Mouse (Mus musculus) hindbrain, embryonic 14.5 days (tissue): ENCODE measurements around the gene Pcgf1. TPM values are rescaled to one million over a fixed set of nuclear protein-coding genes. Genes with fewer than 3 reads are reported as not detected.

Source experiments
- ATAC-seq: fragments of 200-750 bp; cut with Nextera tagmentation; 2 replicates; pipeline ENCODE4 v1.8.0; 2017; ENCODE audit warnings: moderate number of reproducible peaks, mild to moderate bottlenecking, moderate TSS enrichment, moderate library complexity; ENCODE audit not compliant: low FRiP score
- DNase-seq: peaks from one replicate; pipeline ENCODE4 v3.0.0-alpha.2; 2015; ENCODE audit warnings: low spot score
- H3K27ac ChIP-seq: fragments of 300-500 bp; sonication (generic); 2 replicates; pipeline ENCODE4 v1.5.1; 2014; ENCODE audit warnings: mild to moderate bottlenecking, moderate library complexity
- H3K27me3 ChIP-seq: fragments of 300-500 bp; sonication (generic); 2 replicates; pipeline ENCODE4 v1.6.1; 2014; ENCODE audit warnings: mild to moderate bottlenecking, low read length, mixed read lengths; ENCODE audit not compliant: control insufficient read depth, insufficient read depth
- H3K36me3 ChIP-seq: fragments of 300-500 bp; sonication (generic); replicated peaks from 2 replicates; pipeline ENCODE4 v1.6.1; 2014; ENCODE audit not compliant: control insufficient read depth, insufficient read depth
- H3K4me1 ChIP-seq: fragments of 300-500 bp; sonication (generic); replicated peaks from 2 replicates; pipeline ENCODE4 v1.6.1; 2014; ENCODE audit warnings: antibody characterized with exemption, low read length, mixed read lengths; ENCODE audit not compliant: control insufficient read depth, insufficient read depth
- H3K4me2 ChIP-seq: fragments of 300-500 bp; sonication (generic); replicated peaks from 2 replicates; pipeline ENCODE4 v1.6.1; 2014; ENCODE audit warnings: mild to moderate bottlenecking, moderate library complexity
- H3K4me3 ChIP-seq: fragments of 300-500 bp; sonication (generic); replicated peaks from 2 replicates; pipeline ENCODE4 v1.5.1; 2014; ENCODE audit warnings: mild to moderate bottlenecking, low read length
- H3K9ac ChIP-seq: fragments of 300-500 bp; sonication (generic); 2 replicates; pipeline ENCODE4 v1.6.1; 2014
- H3K9me3 ChIP-seq: fragments of 300-500 bp; sonication (generic); 2 replicates; pipeline ENCODE4 v1.6.1; 2016; ENCODE audit warnings: low read length; ENCODE audit not compliant: control insufficient read depth
- WGBS: fragments of 180-500 bp; shearing (Covaris S2); extraction: QIAGEN DNeasy Blood & Tissue Kit; methylation state at CpG from one replicate; pipeline ENCODE4 v1.1.7; 2014; 5-methylcytosine and 5-hydroxymethylcytosine counted together
- polyA plus RNA-seq: library from polyadenylated mRNA; unstranded; fragments of >200 nt; fragmentation: Nextera tagmentation; extraction: Ambion mirVana; gene quantifications from 2 replicates; pipeline ENCODE4 v1.2.1, GENCODE M21; 2014

Pcgf1 gene
- polyA plus RNA-seq, 1 experiment from 2014 or later: 36.7 TPM

DNA sequence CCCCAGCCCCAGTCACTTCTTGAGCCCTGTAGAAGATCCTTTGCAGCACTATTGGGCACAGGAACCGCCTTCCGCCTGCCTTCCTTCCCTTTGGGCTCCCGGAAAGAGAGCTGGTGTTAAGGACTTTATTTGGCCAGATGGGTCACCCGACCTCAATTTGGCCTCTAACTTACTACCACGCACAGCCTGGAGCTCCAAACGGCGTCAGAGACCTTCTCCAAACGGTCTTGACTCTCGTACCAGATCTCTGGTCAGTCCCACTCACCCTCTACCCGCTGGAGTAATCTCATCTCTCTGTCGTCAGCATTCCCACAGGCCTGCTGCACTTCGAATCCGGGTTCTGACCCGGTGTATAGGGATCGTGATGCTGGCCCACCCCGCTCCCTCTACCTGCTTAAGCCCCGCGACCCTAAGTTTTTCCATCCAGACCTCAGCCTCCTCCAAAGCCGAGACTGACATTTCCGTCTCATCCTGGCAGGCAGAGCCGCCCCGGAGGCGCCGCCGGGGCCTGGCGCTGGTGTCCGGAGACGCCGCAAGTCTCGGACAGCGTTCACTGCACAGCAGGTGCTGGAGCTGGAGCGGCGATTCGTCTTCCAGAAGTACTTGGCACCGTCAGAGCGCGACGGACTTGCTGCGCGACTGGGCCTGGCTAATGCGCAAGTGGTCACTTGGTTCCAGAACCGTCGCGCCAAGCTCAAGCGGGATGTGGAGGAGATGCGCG is 9.7 kb downstream of the Pcgf1 start:
- Histone ChIP-seq H3K4me3 (no peak overlapping the region), H3K27ac (no peak overlapping the region), H3K4me1 (no peaks in the 10 kb centered on the region), H3K9me3 (no peaks in the 10 kb centered on the region), H3K27me3 (peaks cover 84% of the 10 kb centered on the region), H3K4me2 (peak overlapping the region; percentile 31), H3K9ac (no peak overlapping the region), H3K36me3 (peaks cover 2% of the 10 kb centered on the region; the same call in 1 of the 2 replicates)
- DNase-seq: no peak
- no peak for ATAC-seq
- under 1% methylated on average over 47 of the region's 47 CpGs for WGBS

- no peak overlapping the region for H3K4me3 ChIP-seq
- DNase-seq (no peak), ATAC-seq (no peak)
- H3K4me1 ChIP-seq: no peaks in the 10 kb centered on the region
- WGBS: 4% methylated on average over 9 of the region's 9 CpGs
- no peak overlapping the region for H3K9ac ChIP-seq
- H3K27ac ChIP-seq: no peak overlapping the region
- H3K27me3 ChIP-seq: peaks cover 84% of the 10 kb centered on the region
- H3K9me3 ChIP-seq: no peaks in the 10 kb centered on the region
- H3K36me3 ChIP-seq: no peaks in the 10 kb centered on the region
- H3K4me2 ChIP-seq: no peak overlapping the region
Observed at GRCm38 (mm10) chr6:83087926-83088260, 10.2 kb downstream of the Pcgf1 start.

- WGBS: 36% methylated on average over 6 of the region's 6 CpGs
- H3K4me1 ChIP-seq: no peaks in the 10 kb centered on the region
- H3K27ac ChIP-seq: no peak overlapping the region
- DNase-seq: no peak
- H3K9ac ChIP-seq: no peak overlapping the region
- ATAC-seq: no peak
- H3K36me3 ChIP-seq: no peaks in the 10 kb centered on the region
- H3K27me3 ChIP-seq: peaks cover 40% of the 10 kb centered on the region
- H3K4me3 ChIP-seq: no peak overlapping the region
- no peak overlapping the region for H3K4me2 ChIP-seq
- H3K9me3 ChIP-seq: no peaks in the 10 kb centered on the region
Observed at GRCm38 (mm10) chr6:83092416-83093127, 14.9 kb downstream of the Pcgf1 start.

- DNase-seq (no peak), ATAC-seq (no peak)
- Histone ChIP-seq H3K36me3 (no peaks in the 10 kb centered on the region), H3K4me1 (no peaks in the 10 kb centered on the region), H3K4me2 (no peak overlapping the region), H3K27me3 (peaks cover 8% of the 10 kb centered on the region; the same call in 1 of the 2 replicates), H3K9ac (no peak overlapping the region), H3K4me3 (no peak overlapping the region), H3K9me3 (no peaks in the 10 kb centered on the region), H3K27ac (no peak overlapping the region)
- 49% methylated on average over 6 of the region's 6 CpGs for WGBS
Observed at GRCm38 (mm10) chr6:83095968-83096367, 18.3 kb downstream of the Pcgf1 start.

DNA sequence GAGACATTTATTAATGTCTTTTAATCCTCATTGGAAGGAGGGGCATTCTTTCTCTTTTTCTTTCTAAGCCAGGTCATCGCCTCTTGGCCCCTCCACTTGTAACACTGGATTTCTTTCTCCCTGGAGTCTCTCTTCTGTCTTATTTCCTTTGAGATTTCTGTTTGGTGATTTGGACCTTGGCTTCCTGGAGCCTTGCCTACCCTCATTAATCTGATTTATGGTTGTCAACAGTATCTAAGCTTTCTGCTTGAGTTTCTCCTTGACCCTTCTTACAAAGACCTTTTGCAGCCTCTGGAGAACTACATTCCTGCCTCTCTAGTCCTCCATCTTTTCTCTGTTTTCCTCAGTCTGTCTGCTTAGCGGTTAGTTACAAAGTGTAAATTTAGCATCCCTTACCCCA is 20.7 kb downstream of the Pcgf1 start:
- DNase-seq (no peak), ATAC-seq (no peak)
- Histone ChIP-seq H3K27me3 (no peaks in the 10 kb centered on the region), H3K27ac (no peak overlapping the region), H3K4me1 (peaks cover 11% of the 10 kb centered on the region), H3K4me3 (no peak overlapping the region), H3K9ac (no peak overlapping the region), H3K4me2 (no peak overlapping the region), H3K9me3 (no peaks in the 10 kb centered on the region), H3K36me3 (no peaks in the 10 kb centered on the region)
- WGBS: 59% methylated on average over 2 of the region's 2 CpGs

GRCm38 (mm10) chr6:83101316-83101687 is 23.6 kb downstream of the Pcgf1 start, which contains the start of the genes Ccdc142 and Gm42688:
TSS of gene Ccdc142 (plus strand) at chr6:83101601.
TSS of gene Gm42688 (plus strand) at chr6:83101617.
- WGBS: under 1% methylated on average over 25 of the region's 25 CpGs
- peak; percentile 85 for DNase-seq
- H3K9me3 ChIP-seq: no peaks in the 10 kb centered on the region
- H3K27me3 ChIP-seq: no peaks in the 10 kb centered on the region
- ATAC-seq: peak; percentile 88
- peak within 1 kb of the TSS; percentile 95 for H3K4me2 ChIP-seq
- peak within 1 kb of the TSS; percentile 63 for H3K27ac ChIP-seq
- H3K9ac ChIP-seq: peak within 1 kb of the TSS; percentile 75
- H3K4me1 ChIP-seq: peaks cover 12% of the 10 kb centered on the region
- H3K36me3 ChIP-seq: peaks cover 3% of the 10 kb centered on the region; the same call in 1 of the 2 replicates
- H3K4me3 ChIP-seq: peak within 1 kb of the TSS; percentile 53

GRCm38 (mm10) chr6:83101688-83102556 is 24.3 kb downstream of the Pcgf1 start:
- H3K9ac ChIP-seq: peak overlapping the region; percentile 75
- peak overlapping the region; percentile 63 for H3K27ac ChIP-seq
- WGBS: under 1% methylated on average over 73 of the region's 74 CpGs
- ATAC-seq: peak; percentile 79
- H3K4me3 ChIP-seq: peak overlapping the region; percentile 53
- H3K36me3 ChIP-seq: peaks cover 7% of the 10 kb centered on the region
- H3K27me3 ChIP-seq: no peaks in the 10 kb centered on the region
- peak; percentile 58 for DNase-seq
- no peaks in the 10 kb centered on the region for H3K9me3 ChIP-seq
- peak overlapping the region; percentile 95 for H3K4me2 ChIP-seq
- peaks cover 12% of the 10 kb centered on the region for H3K4me1 ChIP-seq

- H3K4me2 ChIP-seq: peak overlapping the region; percentile 95
- H3K27me3 ChIP-seq: no peaks in the 10 kb centered on the region
- 51% methylated on average over 11 of the region's 11 CpGs for WGBS
- no peaks in the 10 kb centered on the region for H3K9me3 ChIP-seq
- ATAC-seq (no peak), DNase-seq (no peak)
- peaks cover 18% of the 10 kb centered on the region for H3K36me3 ChIP-seq
- peaks cover 18% of the 10 kb centered on the region for H3K4me1 ChIP-seq
- peak overlapping the region; percentile 53 for H3K4me3 ChIP-seq
- no peak overlapping the region for H3K27ac ChIP-seq
- peak overlapping the region; percentile 75 for H3K9ac ChIP-seq
Observed at GRCm38 (mm10) chr6:83103130-83103650, 25.5 kb downstream of the Pcgf1 start.

GRCm38 (mm10) chr6:83104158-83104557 is 26.5 kb downstream of the Pcgf1 start:
- H3K9me3 ChIP-seq: no peaks in the 10 kb centered on the region
- DNase-seq (no peak), ATAC-seq (no peak)
- no peak overlapping the region for H3K9ac ChIP-seq
- no peaks in the 10 kb centered on the region for H3K27me3 ChIP-seq
- H3K4me3 ChIP-seq: no peak overlapping the region
- peaks cover 18% of the 10 kb centered on the region for H3K36me3 ChIP-seq
- H3K4me2 ChIP-seq: no peak overlapping the region
- WGBS: 60% methylated on average over 4 of the region's 4 CpGs
- peaks cover 24% of the 10 kb centered on the region for H3K4me1 ChIP-seq
- H3K27ac ChIP-seq: no peak overlapping the region
